Mouse (Mus musculus): ENCODE results near the gene Asb15. TPM values are rescaled to one million over a fixed set of nuclear protein-coding genes. Genes with fewer than 3 reads are reported as not detected.

Asb15 gene
- total and polyA plus RNA-seq, 2 experiments from 2014 or later: 0.24 to 0.31 TPM

- no peak overlapping the region for H3K9ac ChIP-seq (replicated peaks; ENCODE audit: low read length)
- no peak overlapping the region for H3K4me2 ChIP-seq (ENCODE audit: low read depth, low read length)
- no peaks in the 10 kb centered on the region for H3K36me3 ChIP-seq (ENCODE audit: insufficient read depth, low read length)
- no peak for TF ChIP-seq CTCF (IDR thresholded peaks at IDR 0.05; ENCODE audit: low read depth)
- no peak overlapping the region for H3K4me3 ChIP-seq (ENCODE audit: low read length)
- ATAC-seq (no peak), DNase-seq (ENCODE audit: low spot score) (no peak)
- H3K9me3 ChIP-seq (ENCODE audit: low read length): no peaks in the 10 kb centered on the region
- no peak overlapping the region for H3K27ac ChIP-seq
- no peaks in the 10 kb centered on the region for H3K27me3 ChIP-seq (ENCODE audit: insufficient read depth, low read length)
- no peaks in the 10 kb centered on the region for H3K4me1 ChIP-seq (ENCODE audit: insufficient read depth, low read length)
Measured at GRCm38 (mm10) chr6:24542393-24542792, 14.4 kb downstream of the Asb15 start.

DNA sequence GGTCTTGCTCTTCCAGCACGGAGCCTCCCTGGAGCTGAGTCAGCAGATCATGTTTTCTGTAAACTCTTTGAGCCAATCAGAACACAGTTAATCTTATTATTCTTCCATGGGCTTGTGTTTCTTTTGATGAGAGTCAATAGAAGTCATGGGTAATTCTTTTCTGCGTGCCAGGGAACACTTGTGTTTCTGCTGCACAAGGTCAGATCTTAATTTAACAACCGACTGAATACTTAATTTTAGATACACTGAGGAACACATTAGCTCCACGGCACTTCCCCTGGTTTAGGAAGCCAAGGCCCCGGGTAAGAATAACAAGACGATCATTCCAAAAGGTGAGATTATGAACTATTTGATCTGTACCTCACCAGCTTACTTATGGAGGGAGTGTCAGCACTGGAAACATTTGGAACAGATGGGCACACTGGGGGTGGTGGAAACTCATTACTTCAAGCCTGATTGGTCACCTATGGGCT, 15.2 kb downstream of the Asb15 start:
- Histone ChIP-seq H3K9me3 (ENCODE audit: low read length) (no peaks in the 10 kb centered on the region), H3K27me3 (ENCODE audit: insufficient read depth, low read length) (no peaks in the 10 kb centered on the region), H3K36me3 (ENCODE audit: insufficient read depth, low read length) (no peaks in the 10 kb centered on the region), H3K4me1 (ENCODE audit: insufficient read depth, low read length) (no peaks in the 10 kb centered on the region), H3K27ac (no peak overlapping the region), H3K9ac (replicated peaks; ENCODE audit: low read length) (no peak overlapping the region), H3K4me2 (ENCODE audit: low read depth, low read length) (no peak overlapping the region), H3K4me3 (ENCODE audit: low read length) (no peak overlapping the region)
- ATAC-seq (no peak), DNase-seq (ENCODE audit: low spot score) (peak; percentile 12)
- WGBS: 59% methylated on average over 6 of the region's 6 CpGs
- no peak for TF ChIP-seq CTCF (IDR thresholded peaks at IDR 0.05; ENCODE audit: low read depth)

DNA sequence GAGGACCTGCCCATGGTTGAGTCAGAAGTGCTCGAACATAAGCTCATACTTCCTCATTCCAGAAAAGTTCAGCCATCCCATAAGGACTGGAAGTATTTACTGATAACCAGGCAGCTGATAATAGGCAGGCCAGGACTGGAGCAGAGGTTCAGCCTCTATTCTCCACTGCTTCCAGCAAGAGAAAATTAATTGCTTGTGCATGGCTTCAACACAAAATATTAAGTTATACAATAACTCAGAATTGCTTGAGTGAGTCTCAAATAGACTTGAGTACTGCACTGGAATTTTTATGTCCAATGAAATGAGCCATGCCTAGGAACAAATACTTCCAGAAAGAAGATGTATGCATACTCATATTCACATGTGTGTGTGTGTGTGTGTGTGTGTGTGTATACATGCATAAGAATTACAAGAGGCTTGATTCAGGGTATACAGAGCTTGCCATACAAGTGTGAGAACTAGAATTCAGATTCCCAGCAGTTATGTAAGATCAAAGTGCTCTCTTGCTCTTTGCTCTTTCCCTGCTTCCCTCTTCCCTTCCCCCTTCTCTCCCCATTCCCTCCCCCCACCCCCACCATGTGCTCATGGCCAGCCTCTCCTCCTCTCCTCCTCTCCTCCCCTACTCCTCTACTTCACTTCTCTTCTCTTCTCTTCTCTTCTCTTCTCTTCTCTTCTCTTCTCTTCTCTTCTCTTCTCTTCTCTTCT, 18.9 kb downstream of the Asb15 start:
- Histone ChIP-seq H3K27ac (no peak overlapping the region), H3K9ac (replicated peaks; ENCODE audit: low read length) (no peak overlapping the region), H3K36me3 (ENCODE audit: insufficient read depth, low read length) (no peaks in the 10 kb centered on the region), H3K4me3 (ENCODE audit: low read length) (no peak overlapping the region), H3K9me3 (ENCODE audit: low read length) (no peaks in the 10 kb centered on the region), H3K27me3 (ENCODE audit: insufficient read depth, low read length) (no peaks in the 10 kb centered on the region), H3K4me2 (ENCODE audit: low read depth, low read length) (no peak overlapping the region), H3K4me1 (ENCODE audit: insufficient read depth, low read length) (no peaks in the 10 kb centered on the region)
- DNase-seq (ENCODE audit: low spot score): no peak
- no peak for TF ChIP-seq CTCF (IDR thresholded peaks at IDR 0.05; ENCODE audit: low read depth)
- WGBS: 91% methylated on average over 1 of the region's 1 CpGs
- ATAC-seq: no peak

DNA sequence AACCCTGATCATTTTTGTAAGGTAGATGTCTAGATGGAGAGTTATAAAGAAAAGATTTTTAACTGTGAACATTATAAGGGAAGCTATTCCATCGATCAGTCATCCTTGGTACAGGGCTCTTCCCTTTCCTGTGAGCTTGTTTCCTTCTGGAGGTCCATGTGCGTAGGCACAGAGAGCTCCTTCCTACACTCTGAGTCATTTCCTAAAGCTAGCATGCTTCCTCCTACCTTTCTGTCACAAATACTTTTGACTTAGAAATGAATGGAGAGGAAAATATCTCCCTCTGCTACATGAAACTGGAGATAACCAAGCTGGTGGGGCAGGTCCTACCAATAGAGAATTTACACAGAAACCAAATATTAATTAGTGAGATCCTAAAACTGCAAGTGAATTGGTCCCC, 21.9 kb downstream of the Asb15 start:
- DNase-seq (ENCODE audit: low spot score): no peak
- H3K27me3 ChIP-seq (ENCODE audit: insufficient read depth, low read length): no peaks in the 10 kb centered on the region
- H3K9me3 ChIP-seq (ENCODE audit: low read length): no peaks in the 10 kb centered on the region
- no peak overlapping the region for H3K4me3 ChIP-seq (ENCODE audit: low read length)
- H3K4me1 ChIP-seq (ENCODE audit: insufficient read depth, low read length): no peaks in the 10 kb centered on the region
- TF ChIP-seq CTCF (IDR thresholded peaks at IDR 0.05; ENCODE audit: low read depth): no peak
- no peak overlapping the region for H3K4me2 ChIP-seq (ENCODE audit: low read depth, low read length)
- no peak overlapping the region for H3K9ac ChIP-seq (replicated peaks; ENCODE audit: low read length)
- WGBS: 88% methylated on average over 2 of the region's 2 CpGs
- H3K36me3 ChIP-seq (ENCODE audit: insufficient read depth, low read length): no peaks in the 10 kb centered on the region
- ATAC-seq: no peak
- H3K27ac ChIP-seq: no peak overlapping the region

DNA sequence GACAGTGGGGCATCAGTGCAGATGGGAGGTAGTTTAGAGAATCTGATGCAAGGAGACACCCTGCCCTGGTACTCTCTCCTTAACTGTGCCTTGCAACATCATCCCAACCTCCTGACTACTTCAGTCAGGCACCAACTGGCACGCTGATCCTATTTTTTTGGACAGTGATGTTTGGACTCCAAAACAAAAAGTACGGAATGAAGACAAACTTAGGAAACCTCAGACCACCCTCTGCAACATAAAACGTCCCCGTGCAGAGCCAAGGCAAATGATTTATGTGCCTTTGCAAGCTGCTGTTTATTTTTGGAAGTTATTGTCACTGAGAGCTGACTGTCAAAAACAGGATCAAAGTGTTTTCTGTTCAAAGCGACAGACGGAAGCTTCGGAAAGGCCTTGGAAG, 24.1 kb downstream of the Asb15 start:
- 78% methylated on average over 7 of the region's 7 CpGs for WGBS
- Histone ChIP-seq H3K9me3 (ENCODE audit: low read length) (no peaks in the 10 kb centered on the region), H3K4me2 (ENCODE audit: low read depth, low read length) (no peak overlapping the region), H3K36me3 (ENCODE audit: insufficient read depth, low read length) (no peaks in the 10 kb centered on the region), H3K27me3 (ENCODE audit: insufficient read depth, low read length) (no peaks in the 10 kb centered on the region), H3K9ac (replicated peaks; ENCODE audit: low read length) (no peak overlapping the region), H3K4me3 (ENCODE audit: low read length) (no peak overlapping the region), H3K4me1 (ENCODE audit: insufficient read depth, low read length) (no peaks in the 10 kb centered on the region), H3K27ac (no peak overlapping the region)
- DNase-seq (ENCODE audit: low spot score) (no peak), ATAC-seq (no peak)
- no peak for TF ChIP-seq CTCF (IDR thresholded peaks at IDR 0.05; ENCODE audit: low read depth)

GRCm38 (mm10) chr6:24554427-24555086, 26.6 kb downstream of the Asb15 start:
- no peaks in the 10 kb centered on the region for H3K36me3 ChIP-seq (ENCODE audit: insufficient read depth, low read length)
- H3K4me1 ChIP-seq (ENCODE audit: insufficient read depth, low read length): no peaks in the 10 kb centered on the region
- DNase-seq (ENCODE audit: low spot score) (no peak), ATAC-seq (no peak)
- 73% methylated on average over 11 of the region's 11 CpGs for WGBS
- H3K4me2 ChIP-seq (ENCODE audit: low read depth, low read length): no peak overlapping the region
- no peak overlapping the region for H3K9ac ChIP-seq (replicated peaks; ENCODE audit: low read length)
- no peaks in the 10 kb centered on the region for H3K27me3 ChIP-seq (ENCODE audit: insufficient read depth, low read length)
- TF ChIP-seq CTCF (IDR thresholded peaks at IDR 0.05; ENCODE audit: low read depth): no peak
- no peak overlapping the region for H3K27ac ChIP-seq
- no peaks in the 10 kb centered on the region for H3K9me3 ChIP-seq (ENCODE audit: low read length)
- no peak overlapping the region for H3K4me3 ChIP-seq (ENCODE audit: low read length)

DNA sequence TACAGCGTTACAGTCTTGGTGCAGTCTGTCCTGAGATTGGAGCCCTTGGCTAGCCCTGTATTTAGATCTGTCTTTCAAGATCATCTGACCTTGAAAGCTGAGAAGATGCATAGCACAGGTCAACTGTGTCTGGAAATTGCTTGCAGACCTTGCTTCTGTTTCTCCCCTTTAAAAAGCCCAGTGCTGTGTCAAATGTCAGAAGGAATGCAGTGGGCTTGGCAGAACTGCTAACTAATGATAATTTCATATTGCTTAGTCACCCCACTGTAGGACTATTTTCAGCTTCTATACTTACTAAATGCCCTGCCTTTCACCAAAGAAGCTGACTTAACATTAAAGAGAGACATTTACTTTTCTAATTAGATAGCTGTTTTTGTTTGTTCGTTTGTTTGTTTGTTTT, 27.5 kb downstream of the Asb15 start:
- H3K9ac ChIP-seq (replicated peaks; ENCODE audit: low read length): no peak overlapping the region
- no peaks in the 10 kb centered on the region for H3K9me3 ChIP-seq (ENCODE audit: low read length)
- no peak for DNase-seq (ENCODE audit: low spot score)
- no peak overlapping the region for H3K27ac ChIP-seq
- H3K27me3 ChIP-seq (ENCODE audit: insufficient read depth, low read length): no peaks in the 10 kb centered on the region
- H3K4me1 ChIP-seq (ENCODE audit: insufficient read depth, low read length): no peaks in the 10 kb centered on the region
- no peak for TF ChIP-seq CTCF (IDR thresholded peaks at IDR 0.05; ENCODE audit: low read depth)
- no peak overlapping the region for H3K4me2 ChIP-seq (ENCODE audit: low read depth, low read length)
- 90% methylated on average over 2 of the region's 2 CpGs for WGBS
- H3K36me3 ChIP-seq (ENCODE audit: insufficient read depth, low read length): no peaks in the 10 kb centered on the region
- no peak for ATAC-seq
- no peak overlapping the region for H3K4me3 ChIP-seq (ENCODE audit: low read length)

Measured in hindbrain, postnatal 0 days (tissue).